Mouse (Mus musculus): ENCODE data around the gene Scgn.

- TF ChIP-seq CTCF (IDR thresholded peaks at IDR 0.05; ENCODE audit: borderline replicate concordance, insufficient read depth, low read length) = no peak
- TF ChIP-seq POLR2A (IDR thresholded peaks at IDR 0.05; ENCODE audit: low read depth, low read length) = no peak
These were observed 65.2 kb downstream of the Scgn start for GRCm38 (mm10) chr13:23925792-23926191.

All from embryonic fibroblast, embryonic 13.5 days (primary cell).